Mouse (Mus musculus) kidney, embryonic 14.5 days (tissue): Measurements from ENCODE around the gene Chga. TPM values are rescaled to one million over a fixed set of nuclear protein-coding genes. Genes with fewer than 3 reads are reported as not detected.
A peak's percentile ranks its signal among the peaks of the same experiment; 100 is the strongest.

Experiments
- ATAC-seq: fragments of 200-750 bp; cut with Nextera tagmentation; 2 replicates; pipeline ENCODE4 v1.8.0; 2017; ENCODE audit warnings: moderate number of reproducible peaks, mild to moderate bottlenecking, moderate TSS enrichment, moderate library complexity; ENCODE audit not compliant: low FRiP score, low TSS enrichment
- H3K27ac ChIP-seq: fragments of 300-500 bp; sonication (generic); 2 replicates; pipeline ENCODE4 v1.5.1; 2014; ENCODE audit warnings: low read depth, mild to moderate bottlenecking, low read length, moderate library complexity, mixed read lengths
- H3K27me3 ChIP-seq: fragments of 300-500 bp; sonication (generic); 2 replicates; pipeline ENCODE4 v1.6.1; 2014; ENCODE audit warnings: mild to moderate bottlenecking, low read length; ENCODE audit not compliant: control insufficient read depth, insufficient read depth
- H3K36me3 ChIP-seq: fragments of 300-500 bp; sonication (generic); 2 replicates; pipeline ENCODE4 v1.6.1; 2014; ENCODE audit warnings: low read length, mixed read lengths; ENCODE audit not compliant: control insufficient read depth, insufficient read depth
- H3K4me1 ChIP-seq: fragments of 300-500 bp; sonication (generic); 2 replicates; pipeline ENCODE4 v1.6.1; 2014; ENCODE audit warnings: low read length, mixed read lengths; ENCODE audit not compliant: control insufficient read depth, insufficient read depth
- H3K4me2 ChIP-seq: fragments of 300-500 bp; sonication (generic); replicated peaks from 2 replicates; pipeline ENCODE4 v1.6.1; 2014; ENCODE audit warnings: low read depth, mild to moderate bottlenecking, low read length
- H3K4me3 ChIP-seq: fragments of 300-500 bp; sonication (generic); 2 replicates; pipeline ENCODE4 v1.5.1; 2014; ENCODE audit warnings: mild to moderate bottlenecking, low read length
- H3K9ac ChIP-seq: fragments of 300-500 bp; sonication (generic); 2 replicates; pipeline ENCODE4 v1.6.1; 2014; ENCODE audit warnings: low read depth, mild to moderate bottlenecking, low read length, moderate library complexity
- H3K9me3 ChIP-seq: fragments of 300-500 bp; sonication (generic); 2 replicates; pipeline ENCODE4 v1.6.1; 2016; ENCODE audit warnings: low read length; ENCODE audit not compliant: control insufficient read depth
- WGBS: fragments of 180-500 bp; shearing (Covaris S2); extraction: QIAGEN DNeasy Blood & Tissue Kit; methylation state at CpG from one replicate; pipeline ENCODE4 v1.1.7; 2014; 5-methylcytosine and 5-hydroxymethylcytosine counted together
- polyA plus RNA-seq: library from polyadenylated mRNA; unstranded; fragments of >200 nt; fragmentation: Nextera tagmentation; extraction: Ambion mirVana; gene quantifications from 2 replicates; pipeline ENCODE4 v1.2.1, GENCODE M21; 2014

The Chga gene
- polyA plus RNA-seq, 1 experiment from 2014 or later, result 0.73 TPM

- H3K4me1 ChIP-seq, result peaks cover 39% of the 10 kb centered on the region
- no peaks in the 10 kb centered on the region for H3K9me3 ChIP-seq
- 62% methylated on average over 7 of the region's 7 CpGs for WGBS
- no peaks in the 10 kb centered on the region for H3K27me3 ChIP-seq
- H3K4me3 ChIP-seq, result no peak overlapping the region
- peak; percentile 25; the same call in 1 of the 2 replicates for ATAC-seq
- no peaks in the 10 kb centered on the region for H3K36me3 ChIP-seq
- H3K9ac ChIP-seq, result no peak overlapping the region
- no peak overlapping the region for H3K4me2 ChIP-seq
- no peak overlapping the region for H3K27ac ChIP-seq
These were observed 45.0 kb downstream of the Chga start for GRCm38 (mm10) chr12:102599801-102600200.

- Histone ChIP-seq H3K27me3 (no peaks in the 10 kb centered on the region), H3K36me3 (no peaks in the 10 kb centered on the region), H3K4me2 (no peak overlapping the region), H3K9ac (no peak overlapping the region), H3K4me3 (no peak overlapping the region), H3K4me1 (peaks cover 35% of the 10 kb centered on the region), H3K27ac (no peak overlapping the region), H3K9me3 (no peaks in the 10 kb centered on the region)
- no peak; the same call in 1 of the 2 replicates for ATAC-seq
- 32% methylated on average over 6 of the region's 6 CpGs for WGBS
These were observed 45.6 kb downstream of the Chga start for GRCm38 (mm10) chr12:102600345-102600744.

GRCm38 (mm10) chr12:102601847-102602246 is 47.1 kb downstream of the Chga start:
- Histone ChIP-seq H3K4me1 (peaks cover 31% of the 10 kb centered on the region), H3K9me3 (no peaks in the 10 kb centered on the region), H3K27me3 (no peaks in the 10 kb centered on the region), H3K4me3 (no peak overlapping the region), H3K36me3 (no peaks in the 10 kb centered on the region), H3K9ac (no peak overlapping the region), H3K4me2 (no peak overlapping the region), H3K27ac (no peak overlapping the region)
- 31% methylated on average over 8 of the region's 8 CpGs for WGBS
- ATAC-seq, result no peak

- Histone ChIP-seq H3K4me1 (peaks cover 26% of the 10 kb centered on the region), H3K27ac (no peak overlapping the region), H3K9ac (no peak overlapping the region), H3K27me3 (no peaks in the 10 kb centered on the region), H3K4me3 (no peak overlapping the region), H3K9me3 (no peaks in the 10 kb centered on the region), H3K4me2 (no peak overlapping the region), H3K36me3 (no peaks in the 10 kb centered on the region)
- WGBS, result 68% methylated on average over 9 of the region's 9 CpGs
- no peak for ATAC-seq
These were observed 47.7 kb downstream of the Chga start for GRCm38 (mm10) chr12:102602255-102603041.

- WGBS, result 88% methylated on average over 6 of the region's 6 CpGs
- Histone ChIP-seq H3K27me3 (no peaks in the 10 kb centered on the region), H3K9me3 (no peaks in the 10 kb centered on the region), H3K4me2 (no peak overlapping the region), H3K9ac (no peak overlapping the region), H3K27ac (no peak overlapping the region), H3K4me1 (peaks cover 13% of the 10 kb centered on the region; the same call in 1 of the 2 replicates), H3K4me3 (no peak overlapping the region), H3K36me3 (no peaks in the 10 kb centered on the region)
- no peak for ATAC-seq
These were observed 50.8 kb downstream of the Chga start for GRCm38 (mm10) chr12:102605607-102606006.

GRCm38 (mm10) chr12:102607066-102607465 is 52.3 kb downstream of the Chga start:
- Histone ChIP-seq H3K27me3 (no peaks in the 10 kb centered on the region), H3K4me3 (no peak overlapping the region), H3K27ac (no peak overlapping the region), H3K36me3 (no peaks in the 10 kb centered on the region), H3K4me1 (0 out of 2 replicates have a peak, but pooled peaks cover 4% of the 10 kb centered on the region), H3K4me2 (no peak overlapping the region), H3K9me3 (no peaks in the 10 kb centered on the region), H3K9ac (no peak overlapping the region)
- no peak for ATAC-seq
- WGBS, result 91% methylated on average over 8 of the region's 8 CpGs

- ATAC-seq, result no peak
- H3K27me3 ChIP-seq, result no peaks in the 10 kb centered on the region
- 83% methylated on average over 11 of the region's 11 CpGs for WGBS
These were observed 53.2 kb downstream of the Chga start for GRCm38 (mm10) chr12:102607808-102608517.

GRCm38 (mm10) chr12:102610927-102611326 is 56.2 kb downstream of the Chga start:
- H3K4me1 ChIP-seq, result 0 out of 2 replicates have a peak, but pooled peaks cover 4% of the 10 kb centered on the region
- H3K4me2 ChIP-seq, result no peak overlapping the region
- H3K27me3 ChIP-seq, result no peaks in the 10 kb centered on the region
- no peak overlapping the region for H3K9ac ChIP-seq
- H3K27ac ChIP-seq, result no peak overlapping the region
- no peak overlapping the region for H3K4me3 ChIP-seq
- H3K36me3 ChIP-seq, result no peaks in the 10 kb centered on the region
- H3K9me3 ChIP-seq, result no peaks in the 10 kb centered on the region
- WGBS, result 90% methylated on average over 8 of the region's 8 CpGs
- ATAC-seq, result no peak

More at GRCm38 (mm10) chr12:102607808-102608517, 53.2 kb downstream of the Chga start:
- Histone ChIP-seq H3K9me3 (no peaks in the 10 kb centered on the region), H3K9ac (no peak overlapping the region), H3K4me2 (no peak overlapping the region), H3K4me3 (no peak overlapping the region), H3K27ac (no peak overlapping the region), H3K36me3 (no peaks in the 10 kb centered on the region), H3K4me1 (0 out of 2 replicates have a peak, but pooled peaks cover 4% of the 10 kb centered on the region)

- Histone ChIP-seq H3K9me3 (no peaks in the 10 kb centered on the region), H3K36me3 (no peaks in the 10 kb centered on the region), H3K27me3 (no peaks in the 10 kb centered on the region), H3K4me3 (no peak overlapping the region), H3K4me2 (no peak overlapping the region), H3K27ac (no peak overlapping the region), H3K4me1 (0 out of 2 replicates have a peak, but pooled peaks cover 4% of the 10 kb centered on the region), H3K9ac (no peak overlapping the region)
- no peak for ATAC-seq
- WGBS, result 94% methylated on average over 1 of the region's 1 CpGs
These were observed 57.7 kb downstream of the Chga start for GRCm38 (mm10) chr12:102612431-102612830.
